Mouse (Mus musculus) lung, adult 2 months (tissue): Measurements from ENCODE around the gene Cox7a2l.

Experiments used
- CTCF ChIP-seq: fragments of 200-500 bp; IDR thresholded peaks from 2 replicates; pipeline ENCODE4 v1.5.1; 2011; ENCODE audit warnings: mild to moderate bottlenecking, low read length, control low read depth; ENCODE audit not compliant: insufficient read depth
- POLR2A ChIP-seq: fragments of 200-500 bp; IDR thresholded peaks from 2 replicates; pipeline ENCODE4 v1.6.1; 2011; ENCODE audit warnings: low read depth, mild to moderate bottlenecking, control low read depth, low read length, borderline replicate concordance; ENCODE audit errors: extremely low read depth

DNA sequence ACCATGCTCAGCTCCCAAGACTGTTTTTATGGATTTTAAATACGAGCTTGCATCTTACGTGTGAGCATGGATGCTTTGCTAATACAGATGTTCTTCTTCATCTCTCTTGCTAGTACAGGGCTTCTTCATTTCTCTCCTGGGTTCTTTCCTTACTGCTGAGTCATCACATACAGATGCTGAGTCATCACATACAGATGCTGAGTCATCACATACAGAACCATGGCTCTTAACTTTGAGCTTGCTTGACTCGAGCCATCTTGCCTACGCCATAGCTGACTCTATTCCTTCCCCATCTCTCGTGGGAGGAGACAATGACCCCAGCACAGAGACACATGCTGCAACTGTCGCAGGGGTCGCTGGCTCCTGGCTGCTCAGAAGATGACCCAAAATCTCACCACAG is 37.9 kb upstream of the Cox7a2l start:
- no peak for TF ChIP-seq POLR2A
- no peak for TF ChIP-seq CTCF
